Mouse (Mus musculus): Measurements from ENCODE around the gene Iqcj.

The Iqcj gene

GRCm38 (mm10) chr3:67892026-67892705 is at the start of gene Iqcj, which contains the start of gene Iqschfp:
TSS of gene Iqcj (plus strand) at chr3:67892220.
TSS of gene Iqschfp (plus strand) at chr3:67892232.
- DNase-seq (ENCODE audit: extremely low spot score, low spot score), result no peak

- DNase-seq (ENCODE audit: extremely low spot score, low spot score), result no peak
Observed at GRCm38 (mm10) chr3:67852397-67852796, 39.6 kb upstream of the Iqcj start.

DNA sequence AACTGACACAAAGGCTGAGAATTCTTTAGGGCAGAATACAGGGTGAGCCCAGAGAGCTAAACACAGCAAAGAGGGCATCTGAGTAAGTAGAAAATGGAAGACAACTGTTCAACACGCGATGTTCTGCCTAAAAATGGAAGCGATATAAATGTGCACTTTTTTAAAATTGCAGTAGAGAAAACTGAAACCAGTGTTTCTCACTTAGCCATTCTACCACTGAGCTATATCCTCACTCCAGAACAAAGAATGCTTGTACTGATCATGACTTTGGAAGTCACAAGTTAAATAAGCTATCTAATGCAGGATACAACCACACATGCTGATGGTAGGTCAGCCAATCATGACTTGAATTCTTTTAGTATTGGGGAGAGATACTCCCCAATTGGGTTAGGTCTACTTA is 30.5 kb upstream of the Iqcj start:
- DNase-seq (ENCODE audit: extremely low spot score, low spot score), result no peak

GRCm38 (mm10) chr3:67867420-67868065 is 24.5 kb upstream of the Iqcj start:
- DNase-seq (ENCODE audit: extremely low spot score, low spot score), result no peak

- DNase-seq (ENCODE audit: extremely low spot score, low spot score), result no peak
Observed at GRCm38 (mm10) chr3:67869424-67869823, 22.6 kb upstream of the Iqcj start.

DNA sequence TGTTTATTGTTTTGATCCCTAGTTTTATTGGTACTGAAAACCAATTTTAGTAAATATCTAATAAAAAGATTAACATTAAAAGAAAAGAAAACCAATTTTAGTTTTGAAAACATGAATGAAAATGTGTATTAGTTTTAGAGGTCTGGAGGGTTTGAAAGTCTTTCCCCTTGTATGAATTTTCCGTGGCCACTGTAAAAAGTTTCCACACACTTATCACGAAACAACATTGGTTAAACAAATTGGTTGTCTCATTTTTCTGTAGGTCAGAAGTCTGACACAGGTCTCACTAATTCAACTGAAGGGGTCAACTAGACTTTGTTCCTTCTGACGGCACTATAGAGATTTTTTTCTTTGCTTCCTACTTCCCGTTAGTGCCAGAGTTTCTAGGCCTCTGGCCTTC is 14.8 kb upstream of the Iqcj start:
- no peak for DNase-seq (ENCODE audit: extremely low spot score, low spot score)

DNA sequence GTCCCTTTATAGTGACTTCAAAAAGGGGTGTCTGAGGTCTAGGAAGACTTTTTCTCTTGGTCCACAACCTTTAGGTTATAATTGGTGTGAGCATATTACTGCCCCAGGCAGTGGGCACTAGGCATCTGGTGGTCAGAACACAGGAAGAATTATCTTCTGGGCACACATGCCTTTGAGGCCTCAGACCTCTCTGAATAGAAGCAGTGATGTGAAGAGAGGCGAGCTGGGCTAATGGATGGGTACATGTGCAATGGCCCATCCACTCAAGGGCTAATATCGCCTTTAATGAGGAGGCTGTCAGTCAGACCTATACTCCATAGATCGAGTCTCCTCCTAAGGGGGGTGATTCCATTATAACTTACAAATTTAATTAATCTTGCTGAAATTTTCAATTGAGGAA is 7.7 kb upstream of the Iqcj start:
- DNase-seq (ENCODE audit: extremely low spot score, low spot score), result no peak

DNA sequence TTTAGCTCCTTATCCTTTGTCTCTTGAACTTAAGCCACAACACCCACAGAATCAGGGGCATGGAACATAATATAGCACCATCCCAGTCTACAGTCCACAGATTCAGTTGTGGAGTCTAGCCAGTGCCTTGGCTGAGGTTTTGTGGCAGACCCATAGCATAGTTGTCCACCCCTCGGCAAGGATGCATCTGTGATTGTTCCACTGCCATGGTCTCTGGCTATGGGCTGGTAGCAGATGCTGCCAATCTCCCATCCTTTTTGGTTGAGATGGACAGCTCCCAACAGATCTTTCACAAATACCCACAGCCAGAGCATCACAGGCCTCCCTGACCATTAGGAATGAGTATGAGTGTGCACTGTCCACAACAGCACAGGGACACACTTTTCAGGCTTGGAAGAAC is 5.8 kb upstream of the Iqcj start:
- DNase-seq (ENCODE audit: extremely low spot score, low spot score), result no peak

DNA sequence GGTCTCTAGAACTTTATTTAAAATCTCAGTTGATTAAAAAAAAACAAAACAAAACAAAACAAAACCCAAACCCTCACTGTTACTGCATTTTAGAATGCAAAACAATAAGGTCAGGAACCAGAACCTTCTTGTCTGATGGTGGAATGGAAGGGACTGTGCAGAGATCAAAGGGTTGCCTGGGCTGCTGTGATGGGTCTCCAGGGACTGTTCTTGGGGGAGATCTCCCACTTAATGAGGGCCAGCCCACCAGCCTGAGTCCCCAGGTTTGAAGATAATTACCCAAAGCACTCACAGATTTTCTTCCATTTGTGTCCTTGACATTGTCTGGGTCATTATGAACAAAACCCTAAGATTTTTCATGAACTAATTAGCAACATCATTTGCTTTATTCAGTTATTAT is 4.8 kb upstream of the Iqcj start:
- DNase-seq (ENCODE audit: extremely low spot score, low spot score), result no peak

GRCm38 (mm10) chr3:67892768-67893167 is 748 bp downstream of the Iqcj start:
- DNase-seq (ENCODE audit: extremely low spot score, low spot score), result no peak

DNA sequence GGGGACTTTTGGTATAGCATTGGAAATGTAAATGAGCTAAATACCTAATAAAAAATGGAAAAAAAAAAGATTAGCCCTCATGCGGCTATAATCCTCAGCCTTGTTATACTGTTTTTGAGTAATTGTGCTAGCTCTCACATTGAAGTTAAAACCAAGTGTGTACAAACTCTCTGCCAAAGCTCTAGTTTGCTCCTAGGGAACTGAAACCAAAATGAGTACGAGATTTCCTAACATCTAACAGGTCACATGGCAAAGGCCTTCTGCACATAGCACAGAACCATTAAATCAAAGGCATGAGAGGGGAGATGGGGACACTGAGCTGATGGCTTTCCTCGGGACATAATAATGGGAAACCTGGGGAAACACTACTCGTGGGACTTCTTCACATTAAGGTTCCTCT is 10.5 kb downstream of the Iqcj start:
- no peak for DNase-seq (ENCODE audit: extremely low spot score, low spot score)

DNA sequence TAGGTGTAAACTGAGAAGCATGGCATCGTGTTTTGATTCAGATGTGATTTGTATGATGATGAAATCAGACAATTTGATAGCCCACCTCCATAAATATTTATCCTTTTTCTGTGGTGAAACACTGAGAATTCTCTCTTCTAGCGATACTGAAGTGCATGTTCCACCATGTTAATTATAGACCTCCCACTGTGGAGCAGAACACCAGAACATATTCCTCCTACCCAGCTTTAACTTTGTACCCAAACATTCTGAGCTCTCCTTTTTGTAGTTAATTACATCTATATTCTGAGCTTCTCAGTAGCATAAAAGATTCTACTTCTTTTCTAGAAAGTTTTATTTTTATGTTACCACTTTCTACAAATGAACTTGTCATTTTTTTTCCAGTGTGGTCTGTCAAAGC is 16.6 kb downstream of the Iqcj start:
- DNase-seq (ENCODE audit: extremely low spot score, low spot score), result no peak

DNA sequence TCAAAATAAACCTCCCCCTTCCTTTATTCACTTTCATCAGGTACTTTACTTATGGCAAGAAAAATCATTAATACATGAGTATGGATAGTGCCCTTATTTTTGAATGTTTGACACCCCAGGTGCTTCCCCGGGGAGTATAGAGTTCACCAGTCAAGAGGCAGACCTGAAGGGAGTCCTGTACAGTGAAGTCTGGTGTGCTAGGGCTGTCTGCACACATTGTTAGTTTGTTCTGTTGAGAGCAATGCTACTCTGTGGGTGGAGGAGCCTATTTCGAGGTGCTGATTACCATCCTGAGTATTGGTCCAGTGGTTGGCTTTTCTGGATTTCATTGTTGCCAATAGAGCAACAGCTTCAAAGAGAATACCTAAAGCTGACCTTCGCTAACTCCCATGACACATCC is 26.1 kb downstream of the Iqcj start:
- no peak for DNase-seq (ENCODE audit: extremely low spot score, low spot score)

- DNase-seq (ENCODE audit: extremely low spot score, low spot score), result no peak
Observed at GRCm38 (mm10) chr3:67918634-67919259, 26.7 kb downstream of the Iqcj start.

DNA sequence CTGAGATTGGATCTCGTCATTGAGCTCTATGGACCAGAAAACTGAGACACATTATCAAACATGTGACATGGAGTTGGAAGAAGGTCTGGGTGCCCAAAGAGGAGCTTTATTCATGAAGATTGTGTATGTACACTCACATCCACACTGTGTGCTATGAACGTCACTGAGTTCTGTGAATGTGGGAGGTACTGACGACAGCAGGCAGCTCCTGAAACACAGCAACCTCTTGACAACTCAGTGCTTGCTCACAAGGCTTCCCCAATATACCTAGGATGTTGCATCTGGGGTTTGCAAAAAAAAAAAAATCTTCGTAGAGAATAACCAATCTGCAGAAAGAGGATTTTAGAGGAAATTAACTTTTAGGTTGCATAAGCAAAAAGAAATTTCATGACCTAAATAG is 31.1 kb downstream of the Iqcj start:
- DNase-seq (ENCODE audit: extremely low spot score, low spot score), result no peak

GRCm38 (mm10) chr3:67925453-67925852 is 33.4 kb downstream of the Iqcj start:
- DNase-seq (ENCODE audit: extremely low spot score, low spot score), result no peak

GRCm38 (mm10) chr3:67930424-67931133 is 38.6 kb downstream of the Iqcj start:
- DNase-seq (ENCODE audit: extremely low spot score, low spot score), result no peak

DNA sequence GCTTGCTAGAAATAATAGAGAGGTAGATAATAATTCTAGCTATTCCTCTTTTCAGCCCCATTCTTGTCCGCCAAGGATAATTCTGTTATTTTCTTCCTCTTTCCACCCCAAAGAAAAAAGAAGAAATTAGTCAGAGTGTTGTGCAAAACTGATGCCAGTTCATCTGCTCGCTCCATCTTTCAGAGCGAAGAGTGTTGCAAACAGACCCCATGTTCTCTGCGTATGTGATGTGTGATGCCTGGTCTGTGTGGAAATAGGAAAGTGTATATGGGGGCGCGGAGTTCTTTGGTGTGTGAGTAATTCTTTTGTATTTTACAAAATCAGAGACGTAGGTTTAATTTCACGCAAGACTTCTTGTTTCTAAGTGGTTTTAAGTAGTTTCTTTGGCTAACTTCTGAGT is 39.2 kb downstream of the Iqcj start:
- no peak for DNase-seq (ENCODE audit: extremely low spot score, low spot score)

DNA sequence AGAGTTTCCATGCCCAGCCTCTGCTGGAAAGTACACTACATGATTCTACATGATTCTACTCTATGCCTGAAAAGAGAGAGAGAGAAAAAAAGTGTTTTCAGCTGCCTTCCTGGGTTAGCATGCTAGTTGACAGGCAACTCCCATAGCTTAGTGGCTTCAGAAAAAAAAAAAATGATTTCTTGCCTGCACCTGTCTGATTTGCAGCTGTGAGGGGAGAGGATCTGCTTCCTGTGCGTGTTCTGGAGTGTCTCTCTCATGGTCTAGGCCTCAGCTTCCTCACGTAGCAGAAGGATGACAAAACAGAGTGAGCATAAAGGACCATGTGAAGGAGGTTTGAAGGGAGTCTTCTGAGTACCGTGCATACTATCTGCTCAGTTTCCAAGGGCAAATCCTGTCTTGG is 39.9 kb downstream of the Iqcj start:
- DNase-seq (ENCODE audit: extremely low spot score, low spot score), result no peak

DNA sequence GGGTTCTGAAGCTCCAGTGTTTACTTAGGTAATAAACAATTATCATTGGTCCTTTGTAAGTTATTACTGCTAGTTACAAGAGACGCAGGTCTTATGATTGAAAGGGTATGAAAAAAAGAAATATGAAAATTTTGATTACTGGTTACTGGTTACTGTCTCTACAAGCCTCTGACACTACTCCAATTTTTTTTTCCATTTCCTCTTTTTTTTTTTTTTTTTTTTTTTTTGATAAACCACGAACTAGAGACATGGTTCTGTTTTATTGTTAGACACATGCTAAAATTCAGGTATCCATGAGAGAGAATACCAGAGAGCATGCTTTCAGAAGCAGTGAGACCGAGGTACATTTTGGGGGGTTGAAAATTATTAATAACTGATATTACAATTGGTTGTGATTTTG is 43.8 kb downstream of the Iqcj start:
- DNase-seq (ENCODE audit: extremely low spot score, low spot score), result no peak

DNA sequence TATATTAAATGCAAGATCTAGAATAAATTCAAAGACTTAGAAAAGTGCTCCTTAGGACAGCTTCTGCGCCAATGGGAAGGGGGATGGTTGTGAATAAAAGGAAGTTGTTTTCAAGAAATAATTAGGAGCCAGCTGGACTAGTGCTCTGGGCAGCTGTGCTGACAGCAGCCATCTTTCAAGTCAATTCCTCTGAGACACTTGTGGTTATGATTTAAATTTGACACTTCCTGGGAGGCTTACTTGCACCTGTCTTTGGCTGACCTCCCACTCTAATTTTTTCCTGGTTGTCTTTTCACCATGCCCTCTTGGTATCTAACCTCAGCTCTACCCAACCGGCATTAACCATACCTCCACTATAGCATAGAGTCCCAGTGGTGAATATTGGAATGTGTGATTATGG is 55.0 kb downstream of the Iqcj start:
- no peak for DNase-seq (ENCODE audit: extremely low spot score, low spot score)

DNA sequence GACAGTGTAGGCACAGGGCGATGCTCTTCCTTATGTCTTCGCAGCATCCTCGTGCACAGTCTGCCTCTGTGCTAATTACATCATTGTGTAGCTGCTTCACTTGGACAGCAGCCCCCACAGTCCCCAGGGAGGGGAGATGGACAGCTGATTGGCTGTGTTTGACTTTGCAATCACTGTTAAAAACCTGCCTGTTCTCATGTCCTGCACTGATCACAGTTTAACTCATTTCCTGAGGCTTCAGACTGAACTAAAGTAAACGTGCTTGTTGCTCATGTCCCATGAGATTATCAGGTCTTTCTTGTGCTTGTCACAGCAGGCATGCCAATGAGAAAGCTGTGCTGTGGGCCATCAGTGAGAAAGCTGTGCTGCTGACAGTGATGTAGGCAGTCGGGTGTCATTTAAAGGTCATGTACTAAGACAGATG is 60.5 kb downstream of the Iqcj start:
- peak; percentile 25 for DNase-seq (ENCODE audit: extremely low spot score, low spot score)

Measured in neural tube, embryonic 10.5 days (tissue).